Mouse (Mus musculus) limb, embryonic 15.5 days (tissue): Measurements from ENCODE around the gene Kcnk10. TPM values are rescaled to one million over a fixed set of nuclear protein-coding genes. Genes with fewer than 3 reads are reported as not detected.
A peak's percentile ranks its signal among the peaks of the same experiment; 100 is the strongest.

ENCODE experiments used
- ATAC-seq: fragments of 200-750 bp; cut with Nextera tagmentation; 2 replicates; pipeline ENCODE4 v1.8.0; 2017; ENCODE audit warnings: low read depth, moderate TSS enrichment; ENCODE audit not compliant: insufficient number of reproducible peaks, low FRiP score, low TSS enrichment
- H3K27ac ChIP-seq: fragments of 300-500 bp; sonication (generic); 2 replicates; pipeline ENCODE4 v1.5.1; 2015; ENCODE audit warnings: moderate library complexity, mild to moderate bottlenecking, inconsistent platforms
- H3K27me3 ChIP-seq: fragments of 300-500 bp; sonication (generic); 2 replicates; pipeline ENCODE4 v1.6.1; 2015; ENCODE audit warnings: inconsistent platforms
- H3K36me3 ChIP-seq: fragments of 300-500 bp; sonication (generic); 2 replicates; pipeline ENCODE4 v1.6.1; 2015; ENCODE audit warnings: inconsistent platforms
- H3K4me1 ChIP-seq: fragments of 300-500 bp; sonication (generic); 2 replicates; pipeline ENCODE4 v1.6.1; 2015; ENCODE audit warnings: inconsistent platforms
- H3K4me2 ChIP-seq: fragments of 300-500 bp; sonication (generic); 2 replicates; pipeline ENCODE4 v1.6.1; 2015; ENCODE audit warnings: mild to moderate bottlenecking, inconsistent platforms
- H3K4me3 ChIP-seq: fragments of 300-500 bp; sonication (generic); 2 replicates; pipeline ENCODE4 v1.5.1; 2015; ENCODE audit warnings: mild to moderate bottlenecking, inconsistent platforms
- H3K9ac ChIP-seq: fragments of 300-500 bp; sonication (generic); 2 replicates; pipeline ENCODE4 v1.6.1; 2015; ENCODE audit warnings: inconsistent platforms
- H3K9me3 ChIP-seq: fragments of 300-500 bp; sonication (generic); 2 replicates; pipeline ENCODE4 v1.6.1; 2016; ENCODE audit warnings: inconsistent platforms
- WGBS: fragments of 180-500 bp; shearing (Covaris S2); methylation state at CpG from one replicate; pipeline ENCODE4 v1.1.7; 2015; 5-methylcytosine and 5-hydroxymethylcytosine counted together
- polyA plus RNA-seq: library from polyadenylated mRNA; unstranded; fragments of >200 nt; fragmentation: Nextera tagmentation; extraction: Ambion mirVana; gene quantifications from 2 replicates; pipeline ENCODE4 v1.2.1, GENCODE M21; 2015

The Kcnk10 gene
- polyA plus RNA-seq, 1 experiment from 2014 or later, result 0.22 TPM

- no peak for ATAC-seq
- 85% methylated on average over 2 of the region's 2 CpGs for WGBS
Observed at GRCm38 (mm10) chr12:98591016-98591415, 12.9 kb upstream of the Kcnk10 start.

DNA sequence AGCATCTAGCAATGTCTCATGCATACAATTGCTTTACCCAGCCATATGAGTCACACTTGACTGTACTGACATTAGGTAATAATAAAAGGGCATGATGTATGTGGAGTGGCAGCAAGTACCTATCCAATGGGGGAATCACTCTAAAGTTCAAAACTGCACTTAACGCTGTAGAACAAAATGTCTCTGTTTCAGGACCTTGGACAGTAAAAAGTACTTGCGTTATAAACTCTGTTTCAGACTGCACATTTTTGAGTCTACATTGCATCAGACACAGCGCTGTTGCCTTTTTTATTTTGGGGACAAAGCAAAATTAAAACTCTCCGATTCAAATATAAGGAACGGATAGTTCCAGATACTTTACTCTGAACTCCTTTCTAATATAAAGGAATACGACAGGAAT, 10.5 kb upstream of the Kcnk10 start:
- Histone ChIP-seq H3K9me3 (no peaks in the 10 kb centered on the region), H3K9ac (no peak overlapping the region), H3K4me3 (no peak overlapping the region), H3K27me3 (no peaks in the 10 kb centered on the region), H3K4me2 (no peak overlapping the region), H3K36me3 (no peaks in the 10 kb centered on the region), H3K27ac (no peak overlapping the region), H3K4me1 (no peaks in the 10 kb centered on the region)
- 55% methylated on average over 6 of the region's 6 CpGs for WGBS
- no peak for ATAC-seq

More at GRCm38 (mm10) chr12:98591016-98591415, 12.9 kb upstream of the Kcnk10 start:
- Histone ChIP-seq H3K27ac (no peak overlapping the region), H3K4me3 (no peak overlapping the region), H3K9ac (no peak overlapping the region), H3K4me1 (no peaks in the 10 kb centered on the region), H3K27me3 (no peaks in the 10 kb centered on the region), H3K9me3 (no peaks in the 10 kb centered on the region), H3K4me2 (no peak overlapping the region), H3K36me3 (no peaks in the 10 kb centered on the region)

DNA sequence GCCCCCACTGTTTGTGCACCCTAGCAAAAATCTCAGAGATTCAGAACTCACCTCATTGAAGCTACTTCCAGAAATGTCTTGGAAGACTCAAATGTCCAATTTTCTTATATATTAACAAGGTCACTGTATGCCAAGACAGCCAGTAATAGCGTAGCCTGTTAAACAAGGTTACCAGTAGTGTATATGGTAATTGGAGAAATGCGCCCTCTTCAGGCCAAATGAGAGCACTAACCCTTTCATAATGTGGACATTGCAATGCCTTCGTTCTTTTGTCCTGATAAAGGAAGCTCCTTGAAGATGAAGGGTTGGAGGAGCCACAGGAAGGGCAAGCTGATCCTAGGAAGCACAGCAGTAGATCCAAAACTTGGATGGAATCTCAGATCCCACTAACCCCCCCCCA, 7.2 kb upstream of the Kcnk10 start:
- no peak overlapping the region for H3K4me2 ChIP-seq
- no peak overlapping the region for H3K4me3 ChIP-seq
- H3K4me1 ChIP-seq, result no peaks in the 10 kb centered on the region
- H3K9me3 ChIP-seq, result no peaks in the 10 kb centered on the region
- H3K36me3 ChIP-seq, result no peaks in the 10 kb centered on the region
- ATAC-seq, result no peak
- WGBS, result 30% methylated on average over 3 of the region's 3 CpGs
- no peak overlapping the region for H3K27ac ChIP-seq
- H3K27me3 ChIP-seq, result no peaks in the 10 kb centered on the region
- no peak overlapping the region for H3K9ac ChIP-seq

- no peak overlapping the region for H3K4me2 ChIP-seq
- WGBS, result 66% methylated on average over 8 of the region's 8 CpGs
- no peak overlapping the region for H3K9ac ChIP-seq
- H3K27me3 ChIP-seq, result peaks cover 81% of the 10 kb centered on the region
- H3K9me3 ChIP-seq, result no peaks in the 10 kb centered on the region
- no peak overlapping the region for H3K27ac ChIP-seq
- no peak overlapping the region for H3K4me3 ChIP-seq
- no peaks in the 10 kb centered on the region for H3K36me3 ChIP-seq
- peaks cover 22% of the 10 kb centered on the region for H3K4me1 ChIP-seq
- no peak for ATAC-seq
Observed at GRCm38 (mm10) chr12:98575942-98576550, 2.1 kb downstream of the Kcnk10 start.

GRCm38 (mm10) chr12:98575195-98575887, 2.8 kb downstream of the Kcnk10 start:
- Histone ChIP-seq H3K36me3 (no peaks in the 10 kb centered on the region), H3K9me3 (no peaks in the 10 kb centered on the region), H3K4me1 (peaks cover 22% of the 10 kb centered on the region), H3K27me3 (peaks cover 83% of the 10 kb centered on the region), H3K4me3 (peak overlapping the region; percentile 59), H3K27ac (no peak overlapping the region), H3K9ac (no peak overlapping the region), H3K4me2 (peak overlapping the region; percentile 99)
- 10% methylated on average over 17 of the region's 17 CpGs for WGBS
- ATAC-seq, result no peak

GRCm38 (mm10) chr12:98574353-98575194, 3.5 kb downstream of the Kcnk10 start:
- peaks cover 83% of the 10 kb centered on the region for H3K27me3 ChIP-seq
- 0 out of 2 replicates have a peak overlapping the region, but pooled peaks have one; percentile 17 for H3K9ac ChIP-seq
- H3K9me3 ChIP-seq, result no peaks in the 10 kb centered on the region
- ATAC-seq, result peak; percentile 31; the same call in 1 of the 2 replicates
- no peaks in the 10 kb centered on the region for H3K36me3 ChIP-seq
- H3K4me1 ChIP-seq, result peaks cover 22% of the 10 kb centered on the region
- no peak overlapping the region for H3K27ac ChIP-seq
- H3K4me2 ChIP-seq, result peak overlapping the region; percentile 99
- peak overlapping the region; percentile 59 for H3K4me3 ChIP-seq
- WGBS, result under 1% methylated on average over 63 of the region's 84 CpGs

DNA sequence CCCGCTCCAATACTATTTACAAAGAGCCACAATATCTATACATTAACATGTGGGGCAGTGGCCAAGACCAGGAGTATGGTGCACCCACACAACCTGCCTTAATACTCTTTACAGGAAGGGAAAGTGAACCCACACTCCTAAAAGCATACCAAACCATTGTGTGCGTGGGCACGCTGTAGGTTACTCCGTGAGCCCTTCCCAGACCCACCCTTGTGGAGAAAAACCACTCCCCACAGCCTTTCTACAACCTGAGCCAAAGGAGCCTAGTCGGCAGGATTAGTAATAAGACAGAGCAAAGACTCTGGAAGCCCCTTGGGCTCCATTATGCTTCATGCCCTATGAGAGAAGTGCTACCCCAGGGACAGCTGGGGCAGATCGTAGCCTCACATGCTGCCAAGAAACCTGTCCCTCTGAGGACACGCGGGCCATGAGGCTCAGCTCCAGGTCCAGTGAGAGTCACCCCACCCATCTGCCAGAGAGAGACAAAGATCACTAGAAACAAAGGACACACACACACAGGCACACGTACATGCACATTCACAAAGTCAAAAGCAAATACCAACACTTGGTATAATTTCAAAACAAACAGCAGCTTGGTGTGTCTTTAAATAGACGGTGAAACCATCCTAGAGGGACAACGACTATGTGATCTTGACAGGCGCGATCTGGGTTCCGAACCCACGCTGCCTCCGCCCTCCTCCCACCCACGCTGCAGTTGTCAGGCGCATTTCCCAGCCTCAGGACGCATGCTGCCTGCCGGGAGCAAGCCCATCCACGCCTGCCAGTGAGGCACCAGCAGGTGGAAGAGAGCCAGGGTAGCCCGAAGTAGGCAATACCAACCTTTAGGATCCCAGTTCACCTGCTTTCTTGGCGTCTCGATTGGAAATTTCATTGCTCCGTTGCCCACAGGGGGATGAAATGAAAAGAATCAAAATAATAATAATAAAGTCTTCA, 4.5 kb downstream of the Kcnk10 start:
- H3K4me3 ChIP-seq, result peak overlapping the region; percentile 59
- no peak for ATAC-seq
- H3K9ac ChIP-seq, result no peak overlapping the region
- WGBS, result 17% methylated on average over 25 of the region's 25 CpGs
- no peaks in the 10 kb centered on the region for H3K9me3 ChIP-seq
- peaks cover 22% of the 10 kb centered on the region for H3K4me1 ChIP-seq
- peak overlapping the region; percentile 99 for H3K4me2 ChIP-seq
- H3K27me3 ChIP-seq, result peaks cover 75% of the 10 kb centered on the region
- H3K27ac ChIP-seq, result no peak overlapping the region
- no peaks in the 10 kb centered on the region for H3K36me3 ChIP-seq

- H3K36me3 ChIP-seq, result no peaks in the 10 kb centered on the region
- H3K27ac ChIP-seq, result no peak overlapping the region
- WGBS, result 36% methylated on average over 8 of the region's 8 CpGs
- H3K27me3 ChIP-seq, result peaks cover 60% of the 10 kb centered on the region
- no peak overlapping the region for H3K4me2 ChIP-seq
- ATAC-seq, result no peak
- no peak overlapping the region for H3K9ac ChIP-seq
- no peaks in the 10 kb centered on the region for H3K9me3 ChIP-seq
- H3K4me1 ChIP-seq, result peaks cover 16% of the 10 kb centered on the region
- no peak overlapping the region for H3K4me3 ChIP-seq
Observed at GRCm38 (mm10) chr12:98571896-98572680, 6.0 kb downstream of the Kcnk10 start.

- Histone ChIP-seq H3K27ac (no peak overlapping the region), H3K4me1 (peaks cover 5% of the 10 kb centered on the region), H3K4me2 (no peak overlapping the region), H3K9me3 (no peaks in the 10 kb centered on the region), H3K9ac (no peak overlapping the region), H3K4me3 (no peak overlapping the region), H3K36me3 (no peaks in the 10 kb centered on the region), H3K27me3 (peaks cover 32% of the 10 kb centered on the region)
- no peak for ATAC-seq
- WGBS, result 74% methylated on average over 6 of the region's 6 CpGs
Observed at GRCm38 (mm10) chr12:98569380-98569779, 8.7 kb downstream of the Kcnk10 start.

GRCm38 (mm10) chr12:98567877-98568276, 10.2 kb downstream of the Kcnk10 start:
- Histone ChIP-seq H3K27me3 (peaks cover 17% of the 10 kb centered on the region), H3K27ac (no peak overlapping the region), H3K9me3 (no peaks in the 10 kb centered on the region), H3K9ac (no peak overlapping the region), H3K36me3 (no peaks in the 10 kb centered on the region), H3K4me2 (no peak overlapping the region), H3K4me3 (no peak overlapping the region), H3K4me1 (no peaks in the 10 kb centered on the region)
- WGBS, result 62% methylated on average over 6 of the region's 6 CpGs
- ATAC-seq, result no peak
